Mouse (Mus musculus) forebrain, postnatal 0 days (tissue): Measurements from ENCODE around the gene Khdrbs2. TPM values are rescaled to one million over a fixed set of nuclear protein-coding genes. Genes with fewer than 3 reads are reported as not detected.

Experiments
- ATAC-seq: fragments of 200-750 bp; cut with Nextera tagmentation; 2 replicates; pipeline ENCODE4 v1.8.0; 2017; ENCODE audit warnings: mild to moderate bottlenecking, moderate library complexity
- DNase-seq: peaks from one replicate; pipeline ENCODE4 v3.0.0-alpha.2; 2015
- H3K27ac ChIP-seq: fragments of 300-500 bp; sonication (generic); 2 replicates; pipeline ENCODE4 v1.5.1; 2014; ENCODE audit warnings: low read depth, mild to moderate bottlenecking, antibody characterized with exemption, low read length, moderate library complexity, mixed read lengths
- H3K27me3 ChIP-seq: fragments of 300-500 bp; sonication (generic); 2 replicates; pipeline ENCODE4 v1.6.1; 2014; ENCODE audit warnings: mild to moderate bottlenecking, low read length, mixed read lengths; ENCODE audit not compliant: insufficient read depth
- H3K36me3 ChIP-seq: fragments of 300-500 bp; sonication (generic); 2 replicates; pipeline ENCODE4 v1.6.1; 2014; ENCODE audit warnings: mild to moderate bottlenecking, moderate library complexity; ENCODE audit not compliant: insufficient read depth
- H3K4me1 ChIP-seq: fragments of 300-500 bp; sonication (generic); 2 replicates; pipeline ENCODE4 v1.6.1; 2014; ENCODE audit warnings: antibody characterized with exemption; ENCODE audit not compliant: insufficient read depth
- H3K4me2 ChIP-seq: fragments of 300-500 bp; sonication (generic); 2 replicates; pipeline ENCODE4 v1.6.1; 2014; ENCODE audit warnings: low read depth, mild to moderate bottlenecking, moderate library complexity
- H3K4me3 ChIP-seq: fragments of 300-500 bp; sonication (generic); 2 replicates; pipeline ENCODE4 v1.5.1; 2014; ENCODE audit warnings: low read depth, low read length, mixed read lengths
- H3K9ac ChIP-seq: fragments of 300-500 bp; sonication (generic); 2 replicates; pipeline ENCODE4 v1.6.1; 2014; ENCODE audit warnings: mild to moderate bottlenecking
- H3K9me3 ChIP-seq: fragments of 300-500 bp; sonication (generic); 2 replicates; pipeline ENCODE4 v1.6.1; 2016; ENCODE audit warnings: low read length
- CTCF ChIP-seq: sonication (generic); IDR thresholded peaks from 2 replicates; pipeline ENCODE4 v1.5.1; 2016; ENCODE audit warnings: antibody characterized with exemption, control low read depth, low read depth
- WGBS: fragments of 180-500 bp; shearing (Covaris S2); extraction: QIAGEN DNeasy Blood & Tissue Kit; methylation state at CpG from one replicate; pipeline ENCODE4 v1.1.7; 2014; 5-methylcytosine and 5-hydroxymethylcytosine counted together
- polyA plus RNA-seq: library from polyadenylated mRNA; unstranded; fragments of >200 nt; fragmentation: Nextera tagmentation; extraction: Ambion mirVana; gene quantifications from 2 replicates; pipeline ENCODE4 v1.2.1, GENCODE M21; 2015
- total RNA-seq: library from RNA; depleted of rRNA; stranded (reverse); fragments of >200 nt; gene quantifications from 2 replicates; pipeline ENCODE4 v1.2.3, GENCODE M21; 2014

Gene Khdrbs2
- total and polyA plus RNA-seq, 2 experiments from 2014 or later: 28.8 to 35.3 TPM

GRCm38 (mm10) chr1:32553925-32554324 is 381.4 kb downstream of the Khdrbs2 start:
- WGBS: 14% methylated on average over 4 of the region's 4 CpGs
- DNase-seq (peak; percentile 74), ATAC-seq (peak; percentile 88)
- Histone ChIP-seq H3K4me3 (no peak overlapping the region), H3K27ac (no peak overlapping the region), H3K4me1 (no peaks in the 10 kb centered on the region), H3K9ac (no peak overlapping the region), H3K27me3 (no peaks in the 10 kb centered on the region), H3K9me3 (no peaks in the 10 kb centered on the region), H3K36me3 (no peaks in the 10 kb centered on the region), H3K4me2 (no peak overlapping the region)
- peak; percentile 76 for TF ChIP-seq CTCF

GRCm38 (mm10) chr1:32568901-32569300 is 396.4 kb downstream of the Khdrbs2 start:
- no peak overlapping the region for H3K4me2 ChIP-seq
- no peak overlapping the region for H3K4me3 ChIP-seq
- H3K9ac ChIP-seq: no peak overlapping the region
- DNase-seq: no peak
- H3K4me1 ChIP-seq: no peaks in the 10 kb centered on the region
- no peaks in the 10 kb centered on the region for H3K27me3 ChIP-seq
- 57% methylated on average over 2 of the region's 2 CpGs for WGBS
- no peaks in the 10 kb centered on the region for H3K36me3 ChIP-seq
- no peak overlapping the region for H3K27ac ChIP-seq
- ATAC-seq: no peak
- TF ChIP-seq CTCF: no peak
- no peaks in the 10 kb centered on the region for H3K9me3 ChIP-seq

GRCm38 (mm10) chr1:32626060-32626459 is 453.5 kb downstream of the Khdrbs2 start:
- no peak for TF ChIP-seq CTCF
- ATAC-seq (0 out of 2 replicates have a peak, but pooled peaks have one; percentile 3), DNase-seq (no peak)
- Histone ChIP-seq H3K27ac (no peak overlapping the region), H3K27me3 (no peaks in the 10 kb centered on the region), H3K4me1 (no peaks in the 10 kb centered on the region), H3K9me3 (no peaks in the 10 kb centered on the region), H3K9ac (no peak overlapping the region), H3K36me3 (no peaks in the 10 kb centered on the region), H3K4me3 (no peak overlapping the region), H3K4me2 (no peak overlapping the region)
- 18% methylated on average over 1 of the region's 1 CpGs for WGBS

GRCm38 (mm10) chr1:32632415-32633354 is 460.2 kb downstream of the Khdrbs2 start:
- no peaks in the 10 kb centered on the region for H3K36me3 ChIP-seq
- H3K27ac ChIP-seq: no peak overlapping the region
- no peak overlapping the region for H3K4me3 ChIP-seq
- H3K27me3 ChIP-seq: no peaks in the 10 kb centered on the region
- peaks cover 9% of the 10 kb centered on the region; the same call in 1 of the 2 replicates for H3K4me1 ChIP-seq
- no peak overlapping the region for H3K4me2 ChIP-seq
- peak; percentile 61 for DNase-seq
- ATAC-seq: peak; percentile 76
- no peak for TF ChIP-seq CTCF
- H3K9me3 ChIP-seq: no peaks in the 10 kb centered on the region
- H3K9ac ChIP-seq: no peak overlapping the region
- 52% methylated on average over 5 of the region's 5 CpGs for WGBS

- Histone ChIP-seq H3K27ac (peak overlapping the region; percentile 40; the same call in 1 of the 2 replicates), H3K4me3 (no peak overlapping the region), H3K4me1 (peaks cover 9% of the 10 kb centered on the region; the same call in 1 of the 2 replicates), H3K9ac (no peak overlapping the region), H3K4me2 (no peak overlapping the region), H3K36me3 (no peaks in the 10 kb centered on the region), H3K9me3 (no peaks in the 10 kb centered on the region), H3K27me3 (no peaks in the 10 kb centered on the region)
- TF ChIP-seq CTCF: no peak
- WGBS: 82% methylated on average over 4 of the region's 4 CpGs
- no peak for DNase-seq
- ATAC-seq: peak; percentile 10; the same call in 1 of the 2 replicates
Observed at GRCm38 (mm10) chr1:32633404-32633803, 460.9 kb downstream of the Khdrbs2 start.

GRCm38 (mm10) chr1:32639118-32639517 is 466.6 kb downstream of the Khdrbs2 start:
- Histone ChIP-seq H3K4me2 (no peak overlapping the region), H3K9me3 (no peaks in the 10 kb centered on the region), H3K9ac (no peak overlapping the region), H3K27ac (no peak overlapping the region), H3K4me1 (0 out of 2 replicates have a peak, but pooled peaks cover under 1% of the 10 kb centered on the region), H3K27me3 (no peaks in the 10 kb centered on the region), H3K4me3 (no peak overlapping the region), H3K36me3 (no peaks in the 10 kb centered on the region)
- 85% methylated on average over 5 of the region's 5 CpGs for WGBS
- no peak for TF ChIP-seq CTCF
- no peak for ATAC-seq
- no peak for DNase-seq

GRCm38 (mm10) chr1:32649647-32650209 is 477.2 kb downstream of the Khdrbs2 start:
- TF ChIP-seq CTCF: no peak
- Histone ChIP-seq H3K27ac (no peak overlapping the region), H3K9me3 (no peaks in the 10 kb centered on the region), H3K27me3 (no peaks in the 10 kb centered on the region), H3K36me3 (no peaks in the 10 kb centered on the region), H3K9ac (no peak overlapping the region), H3K4me1 (no peaks in the 10 kb centered on the region), H3K4me2 (no peak overlapping the region), H3K4me3 (no peak overlapping the region)
- peak; percentile 10 for DNase-seq
- 45% methylated on average over 3 of the region's 3 CpGs for WGBS
- ATAC-seq: peak; percentile 38; the same call in 1 of the 2 replicates
